Mouse (Mus musculus) kidney, postnatal 10 days (tissue): ENCODE data around the gene Sh3d19.

Experiments used
- DNase-seq: peaks from one replicate; pipeline ENCODE4 v3.0.0; 2021; ENCODE audit warnings: mixed read lengths

Gene Sh3d19

GRCm38 (mm10) chr3:86141886-86142262, 171.0 kb downstream of the Sh3d19 start:
- peak; percentile 49 for DNase-seq

DNA sequence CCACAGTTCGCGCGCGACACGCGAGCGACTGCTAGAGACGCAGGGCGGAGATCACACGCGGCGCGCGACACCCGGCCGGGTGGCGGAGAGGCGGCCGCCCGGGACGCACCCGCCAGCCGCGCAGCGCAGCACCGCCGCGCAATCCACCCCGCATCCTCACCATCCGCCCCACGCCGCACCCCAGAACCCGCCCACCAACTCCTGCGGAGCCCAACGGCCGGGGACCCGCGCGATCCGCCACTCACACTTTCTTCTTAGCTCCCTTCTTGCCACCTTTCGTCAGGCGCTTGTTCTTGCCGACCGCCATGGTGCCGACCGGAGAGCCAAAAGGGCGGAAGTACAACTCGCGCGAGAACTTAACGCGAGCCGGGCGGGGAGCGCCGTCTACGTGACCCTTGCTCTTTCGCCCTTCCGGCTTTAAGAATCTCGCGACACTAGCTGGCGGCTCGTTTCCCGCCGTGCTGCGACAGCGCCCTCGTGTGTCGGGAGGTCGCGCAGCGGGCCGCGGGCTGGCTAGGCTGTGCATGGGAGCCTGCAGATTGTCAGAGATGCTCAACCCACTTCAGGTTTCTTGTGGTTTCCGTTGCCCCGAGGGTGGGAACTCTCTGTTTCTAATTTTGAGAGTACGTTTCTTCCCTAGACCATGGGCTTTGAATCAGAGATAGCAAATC, 171.5 kb downstream of the Sh3d19 start, which contains the start of gene Rps3a1:
Gene Rps3a1, minus strand, starts transcription at position 440 of the 671 bp plus-strand sequence.
- peak; percentile 99 for DNase-seq

DNA sequence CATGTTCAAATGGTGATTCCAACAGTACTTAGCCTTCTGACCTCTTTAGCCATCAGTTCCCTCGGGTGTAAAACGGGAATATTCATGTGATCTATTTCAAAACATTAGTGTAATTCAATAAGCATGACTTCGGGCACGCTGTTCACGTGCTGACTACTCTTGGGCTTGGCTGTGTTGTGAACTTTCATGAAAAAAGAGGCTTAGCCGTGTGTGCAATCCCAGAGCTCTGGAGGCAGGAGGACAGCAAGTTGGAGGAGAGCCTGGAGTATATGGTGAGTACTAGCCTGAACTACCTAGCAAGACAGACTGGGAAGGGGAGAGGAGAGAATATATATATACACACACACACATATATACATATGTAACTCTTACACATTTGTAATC, 172.0 kb downstream of the Sh3d19 start:
- no peak for DNase-seq

DNA sequence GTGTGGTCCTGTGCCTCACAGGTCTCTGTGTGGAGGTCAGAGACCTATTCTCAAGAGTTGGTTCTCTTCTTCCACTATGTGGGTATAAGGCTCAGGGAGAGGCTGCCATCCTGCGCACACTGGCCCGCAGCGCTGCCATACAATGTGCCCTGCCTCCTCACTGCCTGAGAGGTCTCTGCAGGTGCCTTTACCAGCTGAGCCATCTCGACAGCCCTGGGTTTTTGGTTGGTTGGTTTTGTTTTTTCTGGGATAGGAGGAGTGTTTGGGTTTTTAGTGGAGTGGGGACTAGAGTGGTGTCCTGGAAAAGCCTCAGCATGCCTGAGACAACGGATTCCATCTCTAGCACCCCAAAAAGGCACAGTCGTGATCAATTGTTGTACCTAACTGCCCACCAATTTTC, 172.4 kb downstream of the Sh3d19 start:
- no peak for DNase-seq

GRCm38 (mm10) chr3:86149063-86149462, 178.2 kb downstream of the Sh3d19 start:
- DNase-seq = no peak

DNA sequence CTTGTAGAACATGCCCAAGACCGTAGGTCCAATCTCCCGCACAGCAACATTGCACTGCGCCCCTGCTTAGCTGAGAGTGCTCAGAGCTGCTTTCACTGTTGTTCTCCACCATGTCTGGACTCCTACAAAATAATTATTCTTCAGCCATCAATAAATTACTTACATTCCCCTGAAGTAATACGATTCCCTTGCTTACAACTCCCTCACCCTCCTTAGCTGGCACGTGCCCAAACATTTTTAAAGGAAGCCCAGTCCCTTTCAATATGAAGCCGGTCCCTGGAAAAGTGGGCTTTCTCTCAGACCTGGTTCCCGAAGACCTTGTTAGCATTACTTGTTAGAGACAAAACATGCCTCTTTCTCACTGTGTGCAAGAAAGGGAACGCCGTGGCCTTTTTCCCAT, 178.6 kb downstream of the Sh3d19 start:
- no peak for DNase-seq

- DNase-seq = no peak
Measured at GRCm38 (mm10) chr3:86168841-86169425, 198.0 kb downstream of the Sh3d19 start.

DNA sequence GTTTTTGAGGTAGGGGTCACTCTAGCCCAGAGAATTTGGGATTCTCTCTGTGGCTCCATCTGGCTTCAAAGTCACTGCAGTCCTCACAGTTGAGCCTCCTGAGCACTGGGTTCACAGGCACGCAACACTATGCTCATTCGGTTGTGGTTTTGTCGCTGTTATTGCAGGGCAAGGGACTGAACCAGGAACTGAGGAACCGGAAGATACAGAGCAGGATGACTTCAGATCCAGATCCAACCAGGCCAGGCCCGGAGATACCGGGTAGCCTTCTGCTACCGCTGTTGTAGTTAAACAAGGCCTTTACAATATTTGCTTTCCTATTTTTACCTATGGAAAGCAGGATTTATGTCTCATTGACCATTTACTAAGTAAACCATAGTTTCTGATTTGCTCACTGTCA, 208.8 kb downstream of the Sh3d19 start:
- DNase-seq = no peak
